Mouse (Mus musculus): ENCODE results near the gene Cntn4. TPM values are rescaled to one million over a fixed set of nuclear protein-coding genes. Genes with fewer than 3 reads are reported as not detected.

The Cntn4 gene
- polyA plus RNA-seq, 2 experiments: 1.2 to 1.9 TPM

- no peaks in the 10 kb centered on the region for H3K27me3 ChIP-seq (ENCODE audit: control insufficient read depth, insufficient read depth, low read length)
- H3K9me3 ChIP-seq (ENCODE audit: control insufficient read depth, low read length): no peaks in the 10 kb centered on the region
- no peak overlapping the region for H3K4me2 ChIP-seq (replicated peaks; ENCODE audit: low read depth, low read length, severe bottlenecking)
- DNase-seq (ENCODE audit: low spot score) (no peak), ATAC-seq (ENCODE audit: low FRiP score, low read depth) (no peak)
- TF ChIP-seq POLR2A (IDR thresholded peaks at IDR 0.05; ENCODE audit: borderline replicate concordance, extremely low read depth, insufficient read depth, insufficient read length): no peak
- no peak overlapping the region for H3K27ac ChIP-seq (replicated peaks; ENCODE audit: low read depth, low read length)
- 0 out of 2 replicates have a peak, but pooled peaks cover 2% of the 10 kb centered on the region for H3K4me1 ChIP-seq (ENCODE audit: control insufficient read depth, insufficient read depth, low read length)
- H3K4me3 ChIP-seq (replicated peaks; ENCODE audit: low read length): no peak overlapping the region
- 91% methylated on average over 2 of the region's 2 CpGs for WGBS
- H3K36me3 ChIP-seq (ENCODE audit: control insufficient read depth, insufficient read depth, low read length): no peaks in the 10 kb centered on the region
- H3K9ac ChIP-seq (ENCODE audit: low read depth, low read length, severe bottlenecking): no peak overlapping the region
Observed at GRCm38 (mm10) chr6:106423471-106423870, 746.0 kb downstream of the Cntn4 start.

- Histone ChIP-seq H3K4me1 (ENCODE audit: control insufficient read depth, insufficient read depth, low read length) (0 out of 2 replicates have a peak, but pooled peaks cover 2% of the 10 kb centered on the region), H3K36me3 (ENCODE audit: control insufficient read depth, insufficient read depth, low read length) (no peaks in the 10 kb centered on the region), H3K4me2 (replicated peaks; ENCODE audit: low read depth, low read length, severe bottlenecking) (no peak overlapping the region), H3K4me3 (replicated peaks; ENCODE audit: low read length) (no peak overlapping the region), H3K27me3 (ENCODE audit: control insufficient read depth, insufficient read depth, low read length) (no peaks in the 10 kb centered on the region), H3K9ac (ENCODE audit: low read depth, low read length, severe bottlenecking) (no peak overlapping the region), H3K27ac (replicated peaks; ENCODE audit: low read depth, low read length) (no peak overlapping the region), H3K9me3 (ENCODE audit: control insufficient read depth, low read length) (no peaks in the 10 kb centered on the region)
- ATAC-seq (ENCODE audit: low FRiP score, low read depth) (no peak), DNase-seq (ENCODE audit: low spot score) (no peak)
- 58% methylated on average over 3 of the region's 3 CpGs for WGBS
- no peak for TF ChIP-seq POLR2A (IDR thresholded peaks at IDR 0.05; ENCODE audit: borderline replicate concordance, extremely low read depth, insufficient read depth, insufficient read length)
Observed at GRCm38 (mm10) chr6:106426615-106427014, 749.2 kb downstream of the Cntn4 start.

- H3K36me3 ChIP-seq (ENCODE audit: control insufficient read depth, insufficient read depth, low read length): no peaks in the 10 kb centered on the region
- H3K9me3 ChIP-seq (ENCODE audit: control insufficient read depth, low read length): no peaks in the 10 kb centered on the region
- H3K9ac ChIP-seq (ENCODE audit: low read depth, low read length, severe bottlenecking): no peak overlapping the region
- H3K4me2 ChIP-seq (replicated peaks; ENCODE audit: low read depth, low read length, severe bottlenecking): no peak overlapping the region
- no peak for DNase-seq (ENCODE audit: low spot score)
- H3K4me3 ChIP-seq (replicated peaks; ENCODE audit: low read length): no peak overlapping the region
- H3K4me1 ChIP-seq (ENCODE audit: control insufficient read depth, insufficient read depth, low read length): 0 out of 2 replicates have a peak, but pooled peaks cover 2% of the 10 kb centered on the region
- no peak overlapping the region for H3K27ac ChIP-seq (replicated peaks; ENCODE audit: low read depth, low read length)
- no peak for ATAC-seq (ENCODE audit: low FRiP score, low read depth)
- TF ChIP-seq POLR2A (IDR thresholded peaks at IDR 0.05; ENCODE audit: borderline replicate concordance, extremely low read depth, insufficient read depth, insufficient read length): no peak
- H3K27me3 ChIP-seq (ENCODE audit: control insufficient read depth, insufficient read depth, low read length): no peaks in the 10 kb centered on the region
- 73% methylated on average over 3 of the region's 3 CpGs for WGBS
Observed at GRCm38 (mm10) chr6:106431466-106431865, 754.0 kb downstream of the Cntn4 start.

- 21% methylated on average over 1 of the region's 1 CpGs for WGBS
- Histone ChIP-seq H3K4me3 (replicated peaks; ENCODE audit: low read length) (no peak overlapping the region), H3K4me1 (ENCODE audit: control insufficient read depth, insufficient read depth, low read length) (no peaks in the 10 kb centered on the region), H3K27ac (replicated peaks; ENCODE audit: low read depth, low read length) (no peak overlapping the region), H3K9me3 (ENCODE audit: control insufficient read depth, low read length) (no peaks in the 10 kb centered on the region), H3K36me3 (ENCODE audit: control insufficient read depth, insufficient read depth, low read length) (no peaks in the 10 kb centered on the region), H3K4me2 (replicated peaks; ENCODE audit: low read depth, low read length, severe bottlenecking) (no peak overlapping the region), H3K27me3 (ENCODE audit: control insufficient read depth, insufficient read depth, low read length) (no peaks in the 10 kb centered on the region), H3K9ac (ENCODE audit: low read depth, low read length, severe bottlenecking) (no peak overlapping the region)
- TF ChIP-seq POLR2A (IDR thresholded peaks at IDR 0.05; ENCODE audit: borderline replicate concordance, extremely low read depth, insufficient read depth, insufficient read length): no peak
- DNase-seq (ENCODE audit: low spot score) (no peak), ATAC-seq (ENCODE audit: low FRiP score, low read depth) (no peak)
Observed at GRCm38 (mm10) chr6:106440786-106441185, 763.3 kb downstream of the Cntn4 start.

GRCm38 (mm10) chr6:106441246-106441645 is 763.8 kb downstream of the Cntn4 start:
- no peak overlapping the region for H3K9ac ChIP-seq (ENCODE audit: low read depth, low read length, severe bottlenecking)
- H3K36me3 ChIP-seq (ENCODE audit: control insufficient read depth, insufficient read depth, low read length): no peaks in the 10 kb centered on the region
- 35% methylated on average over 3 of the region's 3 CpGs for WGBS
- no peak overlapping the region for H3K4me3 ChIP-seq (replicated peaks; ENCODE audit: low read length)
- TF ChIP-seq POLR2A (IDR thresholded peaks at IDR 0.05; ENCODE audit: borderline replicate concordance, extremely low read depth, insufficient read depth, insufficient read length): no peak
- DNase-seq (ENCODE audit: low spot score) (no peak), ATAC-seq (ENCODE audit: low FRiP score, low read depth) (no peak)
- no peaks in the 10 kb centered on the region for H3K27me3 ChIP-seq (ENCODE audit: control insufficient read depth, insufficient read depth, low read length)
- H3K27ac ChIP-seq (replicated peaks; ENCODE audit: low read depth, low read length): no peak overlapping the region
- no peaks in the 10 kb centered on the region for H3K9me3 ChIP-seq (ENCODE audit: control insufficient read depth, low read length)
- H3K4me1 ChIP-seq (ENCODE audit: control insufficient read depth, insufficient read depth, low read length): no peaks in the 10 kb centered on the region
- no peak overlapping the region for H3K4me2 ChIP-seq (replicated peaks; ENCODE audit: low read depth, low read length, severe bottlenecking)
